Mouse (Mus musculus): ENCODE measurements at regions not wholly inside any gene's neighbourhood (a gene's known extent, or its start where the extent isn't known, plus 50 kb on each side); places are given as distances from the start of the nearest gene placed in this dataset.

DNA sequence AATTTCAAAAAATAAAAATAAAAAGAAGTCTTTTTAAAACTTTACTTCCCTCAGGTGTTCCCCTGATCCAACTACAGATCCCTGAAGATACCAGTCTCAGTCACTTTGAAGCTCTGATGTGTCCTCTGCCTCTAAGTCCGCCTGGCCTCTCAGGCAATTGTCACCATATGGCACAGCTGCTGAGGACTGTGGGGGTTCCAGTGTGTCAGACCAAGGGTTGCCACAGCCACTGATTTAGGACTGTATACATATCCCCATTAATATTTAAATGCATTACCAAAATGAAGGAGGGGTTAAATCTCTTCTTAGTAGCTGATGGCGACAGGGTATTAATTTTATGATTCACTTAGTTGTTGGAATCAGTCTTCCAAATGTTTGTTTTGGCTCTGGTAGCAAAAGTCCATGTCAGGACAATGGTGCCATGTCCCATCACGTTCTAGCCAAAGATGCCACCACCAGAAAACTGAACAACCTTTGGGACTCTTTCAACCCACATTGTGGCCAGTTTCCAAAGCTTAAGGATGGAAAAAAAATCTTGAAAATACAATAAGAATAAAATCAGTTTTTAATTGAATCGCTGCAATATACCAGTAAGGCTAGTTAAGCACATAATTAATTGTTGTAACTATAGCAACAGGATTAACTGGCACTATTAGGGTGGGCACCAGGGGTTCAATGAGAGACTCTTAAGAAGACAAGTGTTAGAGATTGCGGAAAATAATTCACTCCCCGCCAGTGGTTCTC is 62.5 kb downstream of the Arrdc4 start:
- DNase-seq = no peak

GRCm38 (mm10) chr7:68682929-68683643 is 66.0 kb downstream of the Arrdc4 start:
- DNase-seq = no peak

GRCm38 (mm10) chr7:68682318-68682728 is 66.7 kb downstream of the Arrdc4 start:
- no peak for DNase-seq

DNA sequence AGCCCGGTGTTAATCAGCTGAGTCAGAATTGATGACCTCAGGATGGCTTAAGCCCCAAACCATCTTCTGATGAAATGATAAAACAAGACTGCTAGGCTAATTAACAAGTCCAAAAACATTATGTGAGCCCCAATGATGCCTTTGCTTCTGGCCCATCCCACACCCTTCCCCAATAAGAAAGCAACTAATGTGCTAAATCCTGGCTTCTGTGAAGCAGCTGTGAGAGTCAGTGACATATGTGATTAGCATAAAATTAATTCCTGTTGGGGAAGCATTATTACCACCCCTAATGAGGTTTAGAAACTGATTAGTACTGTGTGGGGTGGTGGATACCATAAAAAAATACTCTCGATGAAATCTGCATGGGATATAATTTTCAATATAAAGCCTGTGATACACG is 69.3 kb downstream of the Arrdc4 start:
- DNase-seq = no peak

- DNase-seq = no peak
Observed at GRCm38 (mm10) chr7:68667790-68668732, 81.0 kb downstream of the Arrdc4 start.

- no peak for DNase-seq
Observed at GRCm38 (mm10) chr7:68667215-68667614, 81.8 kb downstream of the Arrdc4 start.

- DNase-seq = no peak
Observed at GRCm38 (mm10) chr7:68656354-68656753, 92.7 kb downstream of the Arrdc4 start.

- no peak for DNase-seq
Observed at GRCm38 (mm10) chr7:68653534-68653933, 95.5 kb downstream of the Arrdc4 start.

DNA sequence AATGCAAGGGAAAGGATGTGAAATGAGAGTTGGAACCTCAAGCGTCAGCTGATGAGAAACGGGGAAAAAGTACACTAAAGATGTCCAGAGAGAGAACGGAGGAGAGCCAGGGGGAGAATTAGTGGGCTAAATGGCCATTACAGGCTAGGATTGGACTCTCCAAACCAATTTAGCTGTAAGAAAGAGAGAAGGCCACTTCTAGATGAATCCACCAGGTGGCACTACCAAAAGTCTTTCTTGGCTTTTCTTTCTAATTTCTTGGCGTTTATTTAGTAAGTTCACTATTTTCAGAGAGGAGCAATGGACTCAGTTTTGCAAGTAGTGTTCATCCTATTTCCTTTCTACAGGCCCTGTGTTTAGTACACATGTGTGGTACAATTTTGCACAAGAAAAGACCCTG is 97.6 kb downstream of the Arrdc4 start:
- DNase-seq = no peak

GRCm38 (mm10) chr7:68637556-68638215 is 111.4 kb downstream of the Arrdc4 start:
- no peak for DNase-seq

DNA sequence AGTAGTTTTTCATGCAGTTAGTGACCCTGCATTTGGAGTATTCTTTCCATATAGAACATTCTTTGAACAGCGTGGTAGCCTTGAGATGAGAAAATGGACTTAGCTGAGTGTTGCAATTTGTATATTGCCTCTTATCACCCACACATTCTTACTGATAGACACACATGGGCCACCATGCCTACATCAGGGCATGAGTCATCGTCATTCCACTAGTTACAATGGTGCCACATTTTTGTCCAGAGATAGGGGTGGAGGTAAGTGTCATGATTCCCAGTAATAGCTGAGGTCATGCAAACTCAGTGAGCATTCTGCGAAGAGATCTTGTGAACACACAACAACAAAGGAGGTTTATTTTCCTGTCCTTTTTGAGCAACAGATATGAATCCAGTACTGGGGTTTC is 128.0 kb downstream of the Arrdc4 start:
- no peak for DNase-seq

DNA sequence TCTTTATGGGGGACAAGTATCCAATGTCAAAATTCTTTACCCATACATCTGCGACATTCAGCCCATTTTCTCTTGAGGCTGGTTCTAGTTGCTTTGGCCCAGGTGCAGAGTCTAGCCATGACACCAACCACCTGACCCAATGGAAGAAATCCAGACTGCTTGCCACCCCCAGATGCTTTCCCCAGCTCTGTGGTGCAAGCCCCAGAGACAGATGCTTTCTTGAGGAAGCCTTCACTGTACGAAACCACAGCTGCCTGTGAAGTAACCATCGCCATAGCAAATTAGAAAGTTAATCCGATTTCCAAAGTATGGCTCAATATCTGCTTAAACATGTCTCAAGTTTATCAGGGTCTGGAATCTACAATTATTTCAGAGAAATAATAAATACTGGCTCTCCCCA is 138.5 kb downstream of the Arrdc4 start:
- DNase-seq = no peak

- no peak for DNase-seq
Observed at GRCm38 (mm10) chr7:68607170-68607569, 141.9 kb downstream of the Arrdc4 start.

- DNase-seq = no peak
Observed at GRCm38 (mm10) chr7:68606278-68606677, 142.8 kb downstream of the Arrdc4 start.

- no peak for DNase-seq
Observed at GRCm38 (mm10) chr7:68603711-68604110, 145.3 kb downstream of the Arrdc4 start.

DNA sequence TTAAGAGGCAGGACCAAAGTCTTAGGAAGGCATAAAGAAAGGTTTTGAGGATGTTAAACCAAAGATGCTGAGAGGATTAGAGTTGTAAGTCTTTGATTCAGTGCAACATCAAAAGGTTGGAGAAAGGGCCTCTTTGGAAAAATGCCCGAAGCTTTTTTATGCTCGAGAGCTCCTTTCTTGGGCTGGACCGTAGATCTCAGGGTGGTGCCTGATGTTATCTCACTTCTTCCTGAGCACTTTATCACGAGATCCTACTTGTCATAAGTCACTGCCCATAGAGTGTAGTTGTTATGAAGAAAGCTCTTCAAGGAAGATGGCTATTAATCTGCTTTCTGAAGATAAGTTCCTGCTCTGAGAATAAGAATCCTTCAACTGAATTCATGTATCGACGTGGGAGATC is 147.0 kb downstream of the Arrdc4 start:
- no peak for DNase-seq

- no peak for DNase-seq
Observed at GRCm38 (mm10) chr7:68594017-68594386, 155.0 kb downstream of the Arrdc4 start.

- DNase-seq = no peak
Observed at GRCm38 (mm10) chr7:68593344-68594016, 155.6 kb downstream of the Arrdc4 start.

GRCm38 (mm10) chr7:68582540-68583325 is 166.3 kb downstream of the Arrdc4 start:
- DNase-seq = no peak

DNA sequence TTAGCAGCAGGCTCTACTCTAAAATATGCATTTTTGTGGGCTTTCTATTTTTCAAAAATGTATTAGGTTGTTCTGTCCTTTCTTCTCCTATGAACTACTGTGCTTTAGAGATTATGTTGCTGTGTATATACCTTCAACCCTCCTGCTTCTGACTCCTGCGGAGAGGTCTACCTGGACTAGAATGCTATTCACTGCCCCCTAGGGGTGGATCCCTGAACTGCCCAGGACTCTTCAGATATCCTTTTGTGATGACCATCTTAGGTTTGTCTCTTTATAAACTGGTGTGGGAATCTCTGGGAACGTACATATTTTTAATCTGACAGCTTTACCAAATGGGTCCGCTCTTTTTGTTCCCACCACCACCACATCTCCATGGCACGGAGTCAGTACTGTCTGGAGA is 168.4 kb downstream of the Arrdc4 start:
- DNase-seq = peak; percentile 28

GRCm38 (mm10) chr7:68579666-68580065 is 169.4 kb downstream of the Arrdc4 start:
- DNase-seq = peak; percentile 67
